Mouse (Mus musculus) cerebellum, adult 2 months (tissue): Measurements from ENCODE around the gene Cbr1. TPM values are rescaled to one million over a fixed set of nuclear protein-coding genes. Genes with fewer than 3 reads are reported as not detected.
A peak's percentile ranks its signal among the peaks of the same experiment; 100 is the strongest.

Experiments used
- DNase-seq, 2 experiments: peaks; one replicate each; pipeline ENCODE4 v3.0.0; 2021
- H3K27ac ChIP-seq: fragments of 200-500 bp; 2 replicates; pipeline ENCODE4 v1.5.1; 2012; ENCODE audit warnings: low read length, control low read depth, inconsistent platforms; ENCODE audit not compliant: insufficient read depth
- H3K27me3 ChIP-seq: fragments of 200-500 bp; 2 replicates; pipeline ENCODE4 v1.6.1; 2012; ENCODE audit warnings: inconsistent platforms, mild to moderate bottlenecking, low read length, moderate library complexity; ENCODE audit not compliant: control insufficient read depth, insufficient read depth
- H3K4me1 ChIP-seq: fragments of 200-500 bp; 2 replicates; pipeline ENCODE4 v1.6.1; 2011; ENCODE audit warnings: low read length; ENCODE audit not compliant: control insufficient read depth, insufficient read depth
- H3K4me3 ChIP-seq: fragments of 200-500 bp; replicated peaks from 2 replicates; pipeline ENCODE3; 2011; ENCODE audit warnings: mild to moderate bottlenecking, low read depth, low read length, control low read depth; ENCODE audit not compliant: insufficient read depth
- CTCF ChIP-seq: fragments of 200-500 bp; IDR thresholded peaks from 2 replicates; pipeline ENCODE4 v1.5.1; 2011; ENCODE audit warnings: low read depth, mild to moderate bottlenecking, control low read depth, low read length, moderate library complexity, borderline replicate concordance; ENCODE audit not compliant: insufficient read depth
- POLR2A ChIP-seq: fragments of 200-500 bp; IDR thresholded peaks from 2 replicates; pipeline ENCODE4 v1.6.1; 2011; ENCODE audit warnings: low read length, control low read depth, borderline replicate concordance; ENCODE audit not compliant: insufficient read depth
- WGBS: fragments of 180-500 bp; shearing (Covaris S2); methylation state at CpG from one replicate; pipeline ENCODE4 v1.1.7; 2018; 5-methylcytosine and 5-hydroxymethylcytosine counted together
- polyA plus RNA-seq: library from polyadenylated mRNA; depleted of rRNA; stranded (reverse); fragments of >200 nt; gene quantifications from 2 replicates; pipeline ENCODE4 v1.2.3, GENCODE M21; 2012; rRNA removed

Gene Cbr1
- 121 and 129 TPM in 2 replicates for polyA plus RNA-seq

DNA sequence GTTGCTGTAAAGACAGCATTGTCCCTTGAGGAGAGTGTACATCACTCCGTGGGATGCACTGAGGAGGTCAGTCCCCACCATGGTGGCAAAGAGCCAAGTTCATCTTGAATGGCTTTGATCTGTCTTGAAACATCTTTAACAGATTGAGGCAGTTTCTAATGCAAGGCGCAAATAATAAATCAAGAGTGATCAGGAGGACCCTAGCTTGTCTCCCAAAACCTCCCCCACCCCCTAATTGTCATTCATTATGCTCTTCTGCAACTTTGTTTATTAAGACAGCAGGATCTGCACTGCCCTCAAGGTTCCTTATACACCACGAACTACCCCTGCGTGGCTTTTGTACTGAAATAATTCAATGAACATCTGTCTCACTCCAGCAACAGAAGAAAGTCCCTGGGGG is at the start of gene Cbr1:
Gene Cbr1, plus strand, starts transcription at position 301 of the 400 bp plus-strand sequence.
- WGBS = 69% methylated on average over 4 of the region's 4 CpGs

GRCm38 (mm10) chr16:93557646-93558045 is 48.0 kb upstream of the Cbr1 start:
- 65% methylated on average over 8 of the region's 8 CpGs for WGBS
- H3K4me1 ChIP-seq = no peaks in the 10 kb centered on the region
- TF ChIP-seq CTCF (no peak), POLR2A (no peak)
- DNase-seq = no peak
- no peak overlapping the region for H3K4me3 ChIP-seq
- no peak overlapping the region for H3K27ac ChIP-seq
- H3K27me3 ChIP-seq = no peaks in the 10 kb centered on the region

More for the DNA sequence above, at the start of gene Cbr1:
- TF ChIP-seq POLR2A (no peak), CTCF (no peak)
- H3K27ac ChIP-seq = peak within 1 kb of the TSS; percentile 23; the same call in 1 of the 2 replicates
- H3K4me3 ChIP-seq = no peak within 1 kb of the TSS
- DNase-seq = peak in 1 of 2 experiments; percentile 22
- no peaks in the 10 kb centered on the region for H3K27me3 ChIP-seq
- H3K4me1 ChIP-seq = no peaks in the 10 kb centered on the region

- Histone ChIP-seq H3K4me3 (no peak overlapping the region), H3K27ac (no peak overlapping the region), H3K4me1 (no peaks in the 10 kb centered on the region), H3K27me3 (no peaks in the 10 kb centered on the region)
- TF ChIP-seq POLR2A (no peak), CTCF (no peak)
- 32% methylated on average over 12 of the region's 12 CpGs for WGBS
- DNase-seq = no peak
These were observed 47.2 kb upstream of the Cbr1 start for GRCm38 (mm10) chr16:93558499-93558898.

DNA sequence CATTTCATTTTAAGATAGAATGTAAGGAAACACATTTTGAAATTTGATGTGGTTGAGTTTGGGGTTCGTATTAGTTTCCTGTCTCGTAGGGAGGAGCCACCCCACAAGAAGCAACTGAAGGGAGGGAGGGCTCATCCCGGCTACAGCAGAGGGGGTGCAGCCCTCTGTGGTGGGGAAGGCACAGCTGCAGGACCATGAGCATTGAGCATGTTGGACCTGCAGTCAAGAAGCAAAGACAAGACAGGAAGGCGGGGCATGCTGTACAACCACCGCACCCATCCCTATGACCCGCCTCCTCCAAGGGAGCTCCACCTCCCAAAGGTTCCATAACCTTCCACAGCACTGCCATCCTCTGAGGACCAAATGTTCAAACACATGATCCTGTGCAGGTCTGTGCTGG is 33.3 kb upstream of the Cbr1 start:
- H3K4me1 ChIP-seq = no peaks in the 10 kb centered on the region
- no peak overlapping the region for H3K27ac ChIP-seq
- TF ChIP-seq CTCF (no peak), POLR2A (no peak)
- WGBS = 92% methylated on average over 6 of the region's 6 CpGs
- no peak overlapping the region for H3K4me3 ChIP-seq
- DNase-seq = no peak
- no peaks in the 10 kb centered on the region for H3K27me3 ChIP-seq

- WGBS = 95% methylated on average over 5 of the region's 5 CpGs
- no peak for TF ChIP-seq POLR2A
- no peak for TF ChIP-seq CTCF
- no peak for DNase-seq
- H3K27me3 ChIP-seq = no peaks in the 10 kb centered on the region
- no peaks in the 10 kb centered on the region for H3K4me1 ChIP-seq
- H3K4me3 ChIP-seq = no peak overlapping the region
- no peak overlapping the region for H3K27ac ChIP-seq
These were observed 32.2 kb upstream of the Cbr1 start for GRCm38 (mm10) chr16:93573434-93573833.

DNA sequence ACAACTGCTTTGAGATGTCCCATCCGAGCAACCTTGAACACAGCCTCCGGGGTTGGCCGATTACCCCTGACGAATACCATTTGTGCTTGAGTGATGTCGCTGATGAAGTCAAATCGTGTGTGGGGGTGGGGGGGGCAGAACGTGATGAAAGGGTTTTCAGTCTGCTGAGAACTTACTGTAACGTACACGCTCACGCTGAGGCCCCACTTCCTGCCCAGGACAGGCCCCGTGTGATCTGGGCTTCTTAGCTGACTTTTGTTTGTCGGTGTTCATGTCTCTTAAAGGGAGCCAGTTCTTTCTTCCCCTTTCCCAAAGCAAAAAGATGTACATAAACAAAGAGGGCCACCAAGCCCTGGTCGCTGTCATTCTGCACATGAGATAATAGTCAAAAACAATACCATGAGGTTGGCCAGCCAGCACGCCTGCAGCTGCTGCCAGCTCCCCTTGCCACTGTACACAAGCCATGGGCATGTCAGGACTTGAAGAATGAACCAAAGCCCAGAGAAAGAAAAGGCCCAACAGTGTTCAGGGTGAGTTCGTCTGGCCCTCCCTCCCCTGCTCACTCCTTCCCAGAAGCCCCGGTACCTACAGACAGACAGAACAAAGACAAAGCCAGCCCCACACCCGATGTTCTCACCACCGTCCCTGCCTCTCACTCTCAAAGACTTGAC is 31.0 kb upstream of the Cbr1 start:
- 66% methylated on average over 18 of the region's 18 CpGs for WGBS
- H3K27me3 ChIP-seq = no peaks in the 10 kb centered on the region
- H3K4me3 ChIP-seq = no peak overlapping the region
- H3K27ac ChIP-seq = no peak overlapping the region
- no peak for TF ChIP-seq POLR2A
- no peak for TF ChIP-seq CTCF
- no peak for DNase-seq
- no peaks in the 10 kb centered on the region for H3K4me1 ChIP-seq

GRCm38 (mm10) chr16:93575574-93575973 is 30.1 kb upstream of the Cbr1 start:
- H3K27me3 ChIP-seq = no peaks in the 10 kb centered on the region
- H3K27ac ChIP-seq = no peak overlapping the region
- no peak for DNase-seq
- no peaks in the 10 kb centered on the region for H3K4me1 ChIP-seq
- 61% methylated on average over 5 of the region's 5 CpGs for WGBS
- TF ChIP-seq POLR2A (no peak), CTCF (no peak)
- no peak overlapping the region for H3K4me3 ChIP-seq

DNA sequence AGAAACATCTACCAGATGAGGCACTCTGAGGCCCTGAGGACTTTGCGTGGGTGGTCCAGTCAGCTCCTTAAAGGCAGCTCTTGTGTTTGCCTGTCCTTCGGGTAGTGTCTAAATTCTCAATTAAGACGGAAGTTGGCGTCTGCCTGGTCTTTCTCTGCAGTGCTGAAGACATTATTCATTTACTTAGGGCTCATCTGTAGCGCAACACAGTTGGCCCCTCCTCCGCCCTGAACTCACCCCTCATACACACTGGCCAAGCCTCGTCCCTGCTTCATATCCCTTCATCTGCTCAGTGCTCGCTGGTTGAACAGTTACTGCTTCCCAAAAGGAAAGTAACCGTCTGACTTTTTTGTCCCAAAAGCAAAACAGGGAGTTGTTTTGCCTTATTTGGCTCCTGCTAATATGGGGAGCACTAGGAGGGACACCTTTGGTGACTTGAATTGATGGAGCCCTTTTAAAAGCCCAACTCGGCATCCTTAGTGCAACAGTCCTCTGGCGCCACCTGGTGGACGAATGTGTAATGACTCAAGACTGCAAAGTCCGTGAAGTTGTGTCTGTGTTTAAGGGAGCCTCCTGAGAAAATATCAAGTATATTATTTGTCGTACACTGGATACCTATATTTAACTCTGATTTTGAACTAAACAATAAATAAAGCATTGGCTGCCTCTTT is 29.1 kb upstream of the Cbr1 start:
- Histone ChIP-seq H3K4me3 (no peak overlapping the region), H3K27ac (no peak overlapping the region), H3K4me1 (no peaks in the 10 kb centered on the region), H3K27me3 (no peaks in the 10 kb centered on the region)
- WGBS = 33% methylated on average over 14 of the region's 14 CpGs
- peak; percentile 61 to 82 for DNase-seq
- TF ChIP-seq CTCF (peak; percentile 90), POLR2A (no peak)

DNA sequence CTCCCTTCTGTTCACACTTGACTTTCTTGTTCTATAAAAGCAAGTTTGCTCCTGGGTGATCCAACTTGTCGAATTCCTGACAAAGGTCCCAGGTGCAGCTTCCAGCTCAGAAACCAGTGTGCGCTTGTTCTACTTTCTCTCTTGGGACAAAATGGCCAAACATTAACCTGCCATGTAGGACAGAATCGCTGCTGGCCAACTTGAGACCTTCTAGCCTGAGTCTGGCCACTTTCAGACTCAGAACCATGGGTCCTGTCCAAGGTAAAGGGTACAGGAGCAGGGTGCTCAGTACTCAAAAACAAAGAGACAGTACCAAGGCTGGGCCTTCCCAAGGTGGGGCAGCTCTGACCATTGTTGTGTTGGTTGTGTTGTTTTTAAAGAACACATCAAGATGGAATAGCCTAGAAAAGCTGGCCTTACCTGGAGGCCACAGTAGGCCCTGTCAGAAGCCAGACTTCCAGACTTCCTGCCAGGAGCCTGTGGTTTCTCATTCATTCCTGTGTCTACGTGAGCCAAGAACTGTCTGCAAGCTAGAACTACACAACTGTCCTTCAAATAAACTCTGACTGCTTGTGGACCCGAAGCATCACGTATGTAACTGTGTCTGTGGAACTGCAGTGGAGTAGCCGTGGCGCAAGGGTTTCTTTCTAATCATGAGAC is 27.2 kb upstream of the Cbr1 start:
- whole genome bisulfite sequencing = 71% methylated on average over 8 of the region's 8 CpGs
- TF ChIP-seq POLR2A (no peak), CTCF (no peak)
- no peaks in the 10 kb centered on the region for H3K4me1 ChIP-seq
- H3K27ac ChIP-seq = no peak overlapping the region
- no peak for DNase-seq
- no peaks in the 10 kb centered on the region for H3K27me3 ChIP-seq
- H3K4me3 ChIP-seq = no peak overlapping the region
